Mouse (Mus musculus) lung, adult 2 months (tissue): Measurements from ENCODE around the gene Pcsk4. TPM values are rescaled to one million over a fixed set of nuclear protein-coding genes. Genes with fewer than 3 reads are reported as not detected.

ENCODE experiments used
- DNase-seq: peaks from one replicate; pipeline ENCODE4 v3.0.0; 2022
- H3K4me1 ChIP-seq: fragments of 200-500 bp; 2 replicates; pipeline ENCODE4 v1.6.1; 2011; ENCODE audit warnings: low read length; ENCODE audit not compliant: control insufficient read depth, insufficient read depth
- H3K4me3 ChIP-seq: fragments of 200-500 bp; replicated peaks from 2 replicates; pipeline ENCODE3; 2011; ENCODE audit warnings: low read depth, mild to moderate bottlenecking, control low read depth, low read length; ENCODE audit errors: extremely low read depth
- CTCF ChIP-seq: fragments of 200-500 bp; IDR thresholded peaks from 2 replicates; pipeline ENCODE4 v1.5.1; 2011; ENCODE audit warnings: mild to moderate bottlenecking, low read length, control low read depth; ENCODE audit not compliant: insufficient read depth
- POLR2A ChIP-seq: fragments of 200-500 bp; IDR thresholded peaks from 2 replicates; pipeline ENCODE4 v1.6.1; 2011; ENCODE audit warnings: low read depth, mild to moderate bottlenecking, control low read depth, low read length, borderline replicate concordance; ENCODE audit errors: extremely low read depth
- WGBS: fragments of 180-500 bp; shearing (Covaris S2); methylation state at CpG from one replicate; pipeline ENCODE4 v1.1.7; 2018; 5-methylcytosine and 5-hydroxymethylcytosine counted together
- polyA plus RNA-seq: library from polyadenylated mRNA; depleted of rRNA; stranded (reverse); fragments of >200 nt; gene quantifications from 2 replicates; pipeline ENCODE4 v1.2.3, GENCODE M21; 2012

Pcsk4 gene
- polyA plus RNA-seq, 1 experiment: 10.4 TPM

- Histone ChIP-seq H3K4me3 (no peak overlapping the region), H3K4me1 (peaks cover 7% of the 10 kb centered on the region)
- no peak for TF ChIP-seq CTCF
- TF ChIP-seq POLR2A: no peak
- 31% methylated on average over 11 of the region's 11 CpGs for WGBS
- no peak for DNase-seq
Measured at GRCm38 (mm10) chr10:80316359-80316781, 12.9 kb downstream of the Pcsk4 start.

- Histone ChIP-seq H3K4me1 (peaks cover 4% of the 10 kb centered on the region), H3K4me3 (no peak overlapping the region)
- TF ChIP-seq CTCF: no peak
- TF ChIP-seq POLR2A: no peak
- no peak for DNase-seq
- WGBS: 47% methylated on average over 27 of the region's 27 CpGs
Measured at GRCm38 (mm10) chr10:80315315-80315714, 14.0 kb downstream of the Pcsk4 start.

- no peak overlapping the region for H3K4me3 ChIP-seq
- DNase-seq: no peak
- peaks cover 3% of the 10 kb centered on the region for H3K4me1 ChIP-seq
- WGBS: 51% methylated on average over 16 of the region's 16 CpGs
- TF ChIP-seq CTCF (no peak), POLR2A (no peak)
Measured at GRCm38 (mm10) chr10:80314494-80315001, 14.8 kb downstream of the Pcsk4 start.

GRCm38 (mm10) chr10:80313627-80314201 is 15.6 kb downstream of the Pcsk4 start:
- no peaks in the 10 kb centered on the region for H3K4me1 ChIP-seq
- TF ChIP-seq CTCF (no peak), POLR2A (no peak)
- no peak overlapping the region for H3K4me3 ChIP-seq
- DNase-seq: no peak
- 30% methylated on average over 20 of the region's 20 CpGs for WGBS

GRCm38 (mm10) chr10:80312586-80313504 is 16.5 kb downstream of the Pcsk4 start:
- TF ChIP-seq CTCF (no peak), POLR2A (no peak)
- Histone ChIP-seq H3K4me3 (no peak overlapping the region), H3K4me1 (no peaks in the 10 kb centered on the region)
- no peak for DNase-seq
- WGBS: 70% methylated on average over 54 of the region's 54 CpGs

GRCm38 (mm10) chr10:80311560-80311959 is 17.7 kb downstream of the Pcsk4 start:
- H3K4me3 ChIP-seq: no peak overlapping the region
- TF ChIP-seq POLR2A (no peak), CTCF (no peak)
- 82% methylated on average over 16 of the region's 16 CpGs for WGBS
- no peak for DNase-seq
- no peaks in the 10 kb centered on the region for H3K4me1 ChIP-seq

- Histone ChIP-seq H3K4me1 (no peaks in the 10 kb centered on the region), H3K4me3 (no peak overlapping the region)
- 13% methylated on average over 25 of the region's 25 CpGs for WGBS
- TF ChIP-seq CTCF (no peak), POLR2A (no peak)
- DNase-seq: no peak
Measured at GRCm38 (mm10) chr10:80304862-80305261, 24.4 kb downstream of the Pcsk4 start.

GRCm38 (mm10) chr10:80304458-80304857 is 24.8 kb downstream of the Pcsk4 start:
- 22% methylated on average over 12 of the region's 12 CpGs for WGBS

GRCm38 (mm10) chr10:80302471-80302881 is 26.8 kb downstream of the Pcsk4 start:
- DNase-seq: peak; percentile 67
- WGBS: 5% methylated on average over 9 of the region's 9 CpGs
- H3K4me3 ChIP-seq: no peak overlapping the region
- no peaks in the 10 kb centered on the region for H3K4me1 ChIP-seq
- TF ChIP-seq POLR2A: no peak
- TF ChIP-seq CTCF: no peak

More at GRCm38 (mm10) chr10:80304458-80304857, 24.8 kb downstream of the Pcsk4 start:
- no peak for DNase-seq
- TF ChIP-seq CTCF: no peak
- H3K4me3 ChIP-seq: no peak overlapping the region
- no peaks in the 10 kb centered on the region for H3K4me1 ChIP-seq

GRCm38 (mm10) chr10:80302082-80302355 is 27.3 kb downstream of the Pcsk4 start:
- DNase-seq: no peak

More at GRCm38 (mm10) chr10:80302082-80302355, 27.3 kb downstream of the Pcsk4 start:
- no peak overlapping the region for H3K4me3 ChIP-seq
- WGBS: 50% methylated on average over 5 of the region's 5 CpGs
- H3K4me1 ChIP-seq: no peaks in the 10 kb centered on the region
- TF ChIP-seq CTCF: no peak
- no peak for TF ChIP-seq POLR2A
